Mouse (Mus musculus): ENCODE results near the gene Adamts17. TPM values are rescaled to one million over a fixed set of nuclear protein-coding genes. Genes with fewer than 3 reads are reported as not detected.

Gene Adamts17
- polyA plus RNA-seq, 1 experiment from 2014 or later, result 11.2 TPM

- Histone ChIP-seq H3K27ac (replicated peaks; ENCODE audit: low read depth, low read length) (no peak overlapping the region), H3K9me3 (ENCODE audit: control insufficient read depth, low read length) (no peaks in the 10 kb centered on the region), H3K9ac (ENCODE audit: low read depth, low read length) (no peak overlapping the region), H3K4me3 (ENCODE audit: low read depth, low read length) (no peak overlapping the region), H3K4me2 (ENCODE audit: low read depth, low read length) (no peak overlapping the region), H3K4me1 (ENCODE audit: control insufficient read depth, insufficient read depth, low read length) (peaks cover 10% of the 10 kb centered on the region), H3K36me3 (ENCODE audit: control insufficient read depth, insufficient read depth, low read length) (no peaks in the 10 kb centered on the region), H3K27me3 (replicated peaks; ENCODE audit: control insufficient read depth, insufficient read depth, low read length) (no peaks in the 10 kb centered on the region)
- 72% methylated on average over 8 of the region's 8 CpGs for WGBS
- DNase-seq (ENCODE audit: low spot score) (no peak), ATAC-seq (ENCODE audit: low read depth) (no peak)
Measured at GRCm38 (mm10) chr7:66960246-66961033, 120.9 kb downstream of the Adamts17 start.

GRCm38 (mm10) chr7:66962736-66963135 lies 123.2 kb downstream of the Adamts17 start:
- Histone ChIP-seq H3K27ac (replicated peaks; ENCODE audit: low read depth, low read length) (no peak overlapping the region), H3K9ac (ENCODE audit: low read depth, low read length) (no peak overlapping the region), H3K4me2 (ENCODE audit: low read depth, low read length) (no peak overlapping the region), H3K9me3 (ENCODE audit: control insufficient read depth, low read length) (no peaks in the 10 kb centered on the region), H3K27me3 (replicated peaks; ENCODE audit: control insufficient read depth, insufficient read depth, low read length) (no peaks in the 10 kb centered on the region), H3K36me3 (ENCODE audit: control insufficient read depth, insufficient read depth, low read length) (no peaks in the 10 kb centered on the region), H3K4me3 (ENCODE audit: low read depth, low read length) (no peak overlapping the region), H3K4me1 (ENCODE audit: control insufficient read depth, insufficient read depth, low read length) (peaks cover 8% of the 10 kb centered on the region)
- ATAC-seq (ENCODE audit: low read depth) (no peak), DNase-seq (ENCODE audit: low spot score) (peak; percentile 44)
- 60% methylated on average over 10 of the region's 10 CpGs for WGBS

GRCm38 (mm10) chr7:66963541-66963940 lies 124.0 kb downstream of the Adamts17 start:
- no peak for ATAC-seq (ENCODE audit: low read depth)
- 62% methylated on average over 8 of the region's 8 CpGs for WGBS
- no peaks in the 10 kb centered on the region for H3K27me3 ChIP-seq (replicated peaks; ENCODE audit: control insufficient read depth, insufficient read depth, low read length)
- H3K4me1 ChIP-seq (ENCODE audit: control insufficient read depth, insufficient read depth, low read length), result peaks cover 11% of the 10 kb centered on the region
- DNase-seq (ENCODE audit: low spot score), result peak; percentile 44
- no peak overlapping the region for H3K4me2 ChIP-seq (ENCODE audit: low read depth, low read length)
- H3K9me3 ChIP-seq (ENCODE audit: control insufficient read depth, low read length), result no peaks in the 10 kb centered on the region
- H3K4me3 ChIP-seq (ENCODE audit: low read depth, low read length), result no peak overlapping the region
- H3K36me3 ChIP-seq (ENCODE audit: control insufficient read depth, insufficient read depth, low read length), result no peaks in the 10 kb centered on the region
- H3K9ac ChIP-seq (ENCODE audit: low read depth, low read length), result no peak overlapping the region
- no peak overlapping the region for H3K27ac ChIP-seq (replicated peaks; ENCODE audit: low read depth, low read length)

GRCm38 (mm10) chr7:66966541-66967205 lies 127.1 kb downstream of the Adamts17 start:
- no peaks in the 10 kb centered on the region for H3K27me3 ChIP-seq (replicated peaks; ENCODE audit: control insufficient read depth, insufficient read depth, low read length)
- ATAC-seq (ENCODE audit: low read depth) (peak; percentile 53; the same call in 1 of the 2 replicates), DNase-seq (ENCODE audit: low spot score) (peak; percentile 76)
- 37% methylated on average over 6 of the region's 6 CpGs for WGBS
- H3K9ac ChIP-seq (ENCODE audit: low read depth, low read length), result no peak overlapping the region
- no peak overlapping the region for H3K4me3 ChIP-seq (ENCODE audit: low read depth, low read length)
- peaks cover 11% of the 10 kb centered on the region for H3K4me1 ChIP-seq (ENCODE audit: control insufficient read depth, insufficient read depth, low read length)
- H3K27ac ChIP-seq (replicated peaks; ENCODE audit: low read depth, low read length), result peak overlapping the region; percentile 24; the same call in 1 of the 2 replicates
- H3K36me3 ChIP-seq (ENCODE audit: control insufficient read depth, insufficient read depth, low read length), result no peaks in the 10 kb centered on the region
- H3K4me2 ChIP-seq (ENCODE audit: low read depth, low read length), result no peak overlapping the region
- H3K9me3 ChIP-seq (ENCODE audit: control insufficient read depth, low read length), result no peaks in the 10 kb centered on the region

GRCm38 (mm10) chr7:66967206-66967919 lies 127.8 kb downstream of the Adamts17 start:
- H3K27ac ChIP-seq (replicated peaks; ENCODE audit: low read depth, low read length), result peak overlapping the region; percentile 23; the same call in 1 of the 2 replicates
- no peaks in the 10 kb centered on the region for H3K9me3 ChIP-seq (ENCODE audit: control insufficient read depth, low read length)
- H3K4me2 ChIP-seq (ENCODE audit: low read depth, low read length), result no peak overlapping the region
- H3K4me3 ChIP-seq (ENCODE audit: low read depth, low read length), result no peak overlapping the region
- ATAC-seq (ENCODE audit: low read depth), result no peak
- peaks cover 11% of the 10 kb centered on the region for H3K4me1 ChIP-seq (ENCODE audit: control insufficient read depth, insufficient read depth, low read length)
- no peak overlapping the region for H3K9ac ChIP-seq (ENCODE audit: low read depth, low read length)
- H3K27me3 ChIP-seq (replicated peaks; ENCODE audit: control insufficient read depth, insufficient read depth, low read length), result no peaks in the 10 kb centered on the region
- 57% methylated on average over 8 of the region's 8 CpGs for WGBS
- no peaks in the 10 kb centered on the region for H3K36me3 ChIP-seq (ENCODE audit: control insufficient read depth, insufficient read depth, low read length)
- no peak for DNase-seq (ENCODE audit: low spot score)

- Histone ChIP-seq H3K27me3 (replicated peaks; ENCODE audit: control insufficient read depth, insufficient read depth, low read length) (no peaks in the 10 kb centered on the region), H3K4me2 (ENCODE audit: low read depth, low read length) (no peak overlapping the region), H3K9ac (ENCODE audit: low read depth, low read length) (no peak overlapping the region), H3K4me1 (ENCODE audit: control insufficient read depth, insufficient read depth, low read length) (peaks cover 11% of the 10 kb centered on the region), H3K4me3 (ENCODE audit: low read depth, low read length) (no peak overlapping the region), H3K27ac (replicated peaks; ENCODE audit: low read depth, low read length) (no peak overlapping the region), H3K36me3 (ENCODE audit: control insufficient read depth, insufficient read depth, low read length) (no peaks in the 10 kb centered on the region), H3K9me3 (ENCODE audit: control insufficient read depth, low read length) (no peaks in the 10 kb centered on the region)
- WGBS, result 87% methylated on average over 6 of the region's 6 CpGs
- DNase-seq (ENCODE audit: low spot score), result no peak
- ATAC-seq (ENCODE audit: low read depth), result no peak
Measured at GRCm38 (mm10) chr7:66968661-66969060, 129.1 kb downstream of the Adamts17 start.

- Histone ChIP-seq H3K4me3 (ENCODE audit: low read depth, low read length) (no peak overlapping the region), H3K27me3 (replicated peaks; ENCODE audit: control insufficient read depth, insufficient read depth, low read length) (no peaks in the 10 kb centered on the region), H3K4me1 (ENCODE audit: control insufficient read depth, insufficient read depth, low read length) (peaks cover 11% of the 10 kb centered on the region), H3K4me2 (ENCODE audit: low read depth, low read length) (no peak overlapping the region), H3K9ac (ENCODE audit: low read depth, low read length) (no peak overlapping the region), H3K36me3 (ENCODE audit: control insufficient read depth, insufficient read depth, low read length) (no peaks in the 10 kb centered on the region), H3K9me3 (ENCODE audit: control insufficient read depth, low read length) (no peaks in the 10 kb centered on the region), H3K27ac (replicated peaks; ENCODE audit: low read depth, low read length) (no peak overlapping the region)
- ATAC-seq (ENCODE audit: low read depth) (no peak), DNase-seq (ENCODE audit: low spot score) (no peak)
- WGBS, result 46% methylated on average over 2 of the region's 2 CpGs
Measured at GRCm38 (mm10) chr7:66969199-66969598, 129.7 kb downstream of the Adamts17 start.

GRCm38 (mm10) chr7:66970235-66970634 lies 130.7 kb downstream of the Adamts17 start:
- DNase-seq (ENCODE audit: low spot score) (no peak), ATAC-seq (ENCODE audit: low read depth) (no peak)
- Histone ChIP-seq H3K9ac (ENCODE audit: low read depth, low read length) (no peak overlapping the region), H3K36me3 (ENCODE audit: control insufficient read depth, insufficient read depth, low read length) (no peaks in the 10 kb centered on the region), H3K4me2 (ENCODE audit: low read depth, low read length) (no peak overlapping the region), H3K27ac (replicated peaks; ENCODE audit: low read depth, low read length) (no peak overlapping the region), H3K4me3 (ENCODE audit: low read depth, low read length) (no peak overlapping the region), H3K27me3 (replicated peaks; ENCODE audit: control insufficient read depth, insufficient read depth, low read length) (no peaks in the 10 kb centered on the region), H3K4me1 (ENCODE audit: control insufficient read depth, insufficient read depth, low read length) (peaks cover 11% of the 10 kb centered on the region), H3K9me3 (ENCODE audit: control insufficient read depth, low read length) (no peaks in the 10 kb centered on the region)
- 68% methylated on average over 2 of the region's 2 CpGs for WGBS
